Mouse (Mus musculus): ENCODE results near the gene Cys1.

Gene Cys1

DNA sequence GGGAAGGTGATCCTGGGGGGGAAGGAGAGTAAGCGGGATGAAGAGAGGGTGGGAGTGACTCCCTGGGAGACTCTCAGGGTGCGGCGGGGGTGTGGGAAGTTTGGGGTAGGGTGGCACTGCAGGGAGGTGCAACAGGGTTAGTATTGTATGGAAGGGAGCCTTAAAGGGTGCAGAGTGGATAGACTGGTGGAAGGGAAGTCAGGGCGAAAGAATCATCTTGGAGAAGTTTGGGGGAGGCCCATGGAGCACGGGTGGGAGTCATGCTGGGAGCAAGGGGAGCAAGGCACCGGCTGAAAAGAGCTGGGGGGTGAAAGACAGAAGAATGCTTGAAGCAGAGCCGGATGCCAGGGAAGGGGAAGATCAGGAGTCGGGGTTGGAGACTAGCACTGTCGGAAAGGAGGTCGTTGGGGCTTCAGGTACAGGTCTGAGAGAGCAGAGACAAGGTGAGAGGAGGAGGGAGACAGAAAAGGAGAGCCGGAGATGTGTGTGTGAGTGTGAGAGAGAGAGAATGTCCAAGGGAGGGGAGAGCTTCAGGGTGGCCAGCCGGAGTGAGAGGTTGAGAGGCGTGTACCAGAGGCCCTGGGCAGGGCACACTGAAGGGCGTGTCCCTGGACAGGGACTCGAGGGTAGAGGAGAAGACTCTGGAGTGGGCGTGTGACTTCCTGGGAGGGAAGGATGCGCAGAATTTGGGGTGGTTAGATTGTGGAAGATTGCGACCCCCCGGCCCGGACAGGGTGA, at the start of gene Cys1:
TSS of gene Cys1 (minus strand) at position 528 of the 738 bp plus-strand sequence.
- DNase-seq (ENCODE audit: low read depth, low spot score), result no peak

DNA sequence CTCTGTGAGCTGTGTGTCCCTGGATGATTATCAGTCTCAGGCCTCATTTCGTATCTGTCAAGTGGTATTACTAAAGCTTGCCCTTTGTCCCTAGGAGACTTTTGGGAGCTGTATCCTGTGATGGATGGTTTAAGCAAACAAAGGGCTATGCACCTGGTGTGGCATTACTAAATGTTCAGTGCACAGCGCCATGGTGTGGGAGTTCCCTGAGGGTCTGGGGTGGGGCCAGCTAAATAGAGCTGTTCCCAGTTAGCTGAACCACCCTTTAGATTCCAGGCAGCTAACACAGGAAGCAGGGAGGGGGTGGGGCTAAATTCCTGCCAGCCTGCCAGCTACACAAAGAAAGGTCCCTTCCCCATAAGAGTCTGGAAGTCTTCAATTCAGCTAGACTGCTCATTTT, 42.8 kb upstream of the Cys1 start:
- peak; percentile 91 for DNase-seq (ENCODE audit: low read depth, low spot score)

DNA sequence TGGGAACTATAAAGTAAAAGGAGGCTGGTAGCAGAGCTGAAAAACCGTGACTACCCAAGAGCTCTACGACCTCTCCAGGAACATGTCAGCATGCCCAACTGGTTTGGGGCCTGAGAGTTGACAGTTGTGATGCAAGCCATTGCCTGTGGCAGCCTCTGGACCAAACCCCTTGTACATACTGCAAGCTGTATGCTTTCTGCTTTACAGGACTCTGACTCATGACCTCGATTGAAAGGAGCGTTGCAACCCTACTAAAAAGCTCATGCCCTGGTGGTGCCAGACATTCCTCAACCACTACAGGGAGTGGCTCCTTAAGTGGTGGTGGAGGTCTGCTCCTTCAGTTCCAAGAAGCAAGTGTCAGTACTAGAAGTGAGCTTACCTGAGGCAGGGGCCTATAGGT, 42.2 kb upstream of the Cys1 start:
- peak; percentile 60 for DNase-seq (ENCODE audit: low read depth, low spot score)

DNA sequence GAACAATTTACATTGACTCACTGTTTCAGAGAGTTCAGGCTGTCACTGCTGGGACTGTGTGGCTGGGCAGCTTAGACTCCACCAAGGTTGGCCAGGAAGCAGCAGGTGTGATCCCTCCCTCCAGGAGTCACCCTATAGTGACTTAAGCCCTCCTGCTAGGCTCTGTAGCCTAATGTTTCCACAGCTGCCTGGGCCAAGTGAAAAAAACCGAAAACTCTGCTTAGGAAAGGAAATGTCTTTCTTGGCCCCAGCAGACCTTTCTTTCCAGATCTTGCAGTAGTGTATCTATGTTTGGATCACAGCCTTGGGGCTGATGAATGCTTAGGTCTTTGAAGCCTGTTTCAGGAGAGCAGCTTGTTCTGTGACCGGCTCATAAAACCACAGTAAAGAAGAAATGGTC, 41.8 kb upstream of the Cys1 start:
- DNase-seq (ENCODE audit: low read depth, low spot score), result no peak

DNA sequence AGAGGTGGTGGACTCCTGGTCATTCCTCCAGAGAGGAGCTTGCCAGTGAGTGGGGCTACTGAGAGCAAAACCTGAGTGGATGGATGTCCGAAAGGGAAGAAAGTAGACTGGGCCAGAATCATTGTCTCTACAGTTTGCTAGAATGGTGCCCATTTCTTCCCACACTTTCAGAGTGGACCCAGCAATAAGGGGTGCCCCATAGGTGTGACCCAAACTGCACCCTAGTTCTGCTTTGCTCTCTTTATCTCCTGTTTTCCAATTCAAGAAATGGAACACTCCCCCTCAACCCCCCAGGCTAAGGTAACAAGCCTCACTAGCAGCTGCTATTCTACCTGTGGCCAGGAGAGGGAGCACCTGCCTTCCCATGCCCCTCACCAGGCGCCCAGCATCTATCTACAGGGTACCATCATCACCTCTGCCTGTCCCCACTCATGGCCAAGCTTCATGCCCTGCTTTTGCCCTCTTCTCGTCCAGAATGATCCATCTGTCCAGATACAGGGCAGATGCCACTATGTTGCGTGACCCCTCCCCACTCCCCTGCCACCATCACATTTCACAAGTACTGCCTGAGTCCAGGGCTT, 35.2 kb upstream of the Cys1 start:
- peak; percentile 53 for DNase-seq (ENCODE audit: low read depth, low spot score)

DNA sequence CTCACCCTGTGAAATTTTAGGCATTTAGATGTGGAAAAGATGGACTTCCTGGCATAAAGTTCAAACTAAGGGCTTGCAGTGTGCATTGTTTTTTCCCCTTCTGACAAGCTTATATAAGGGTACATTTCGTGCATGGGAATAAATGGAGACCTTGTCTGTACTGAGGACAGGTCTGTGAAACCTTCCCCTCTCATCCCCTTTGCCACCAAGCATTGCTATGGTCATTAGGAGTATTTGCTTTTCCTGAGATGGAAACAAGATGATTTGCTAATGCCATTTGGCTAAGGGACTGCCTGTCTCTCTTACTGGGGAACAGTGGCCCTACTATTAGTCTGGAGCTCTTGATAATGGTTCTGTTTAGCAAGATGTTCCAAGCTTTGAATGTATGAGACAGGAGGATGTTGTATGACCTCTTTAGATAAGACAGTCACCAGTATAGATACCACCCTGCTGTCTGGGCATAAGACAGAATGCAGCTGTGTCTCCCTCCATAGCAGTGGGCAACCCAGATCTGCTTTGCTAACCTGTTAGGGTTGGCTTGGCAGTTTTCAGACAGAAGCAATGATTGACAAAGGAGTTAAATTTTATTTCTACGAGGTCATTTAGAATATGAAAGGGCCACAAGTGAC, 33.8 kb upstream of the Cys1 start:
- DNase-seq (ENCODE audit: low read depth, low spot score), result no peak

DNA sequence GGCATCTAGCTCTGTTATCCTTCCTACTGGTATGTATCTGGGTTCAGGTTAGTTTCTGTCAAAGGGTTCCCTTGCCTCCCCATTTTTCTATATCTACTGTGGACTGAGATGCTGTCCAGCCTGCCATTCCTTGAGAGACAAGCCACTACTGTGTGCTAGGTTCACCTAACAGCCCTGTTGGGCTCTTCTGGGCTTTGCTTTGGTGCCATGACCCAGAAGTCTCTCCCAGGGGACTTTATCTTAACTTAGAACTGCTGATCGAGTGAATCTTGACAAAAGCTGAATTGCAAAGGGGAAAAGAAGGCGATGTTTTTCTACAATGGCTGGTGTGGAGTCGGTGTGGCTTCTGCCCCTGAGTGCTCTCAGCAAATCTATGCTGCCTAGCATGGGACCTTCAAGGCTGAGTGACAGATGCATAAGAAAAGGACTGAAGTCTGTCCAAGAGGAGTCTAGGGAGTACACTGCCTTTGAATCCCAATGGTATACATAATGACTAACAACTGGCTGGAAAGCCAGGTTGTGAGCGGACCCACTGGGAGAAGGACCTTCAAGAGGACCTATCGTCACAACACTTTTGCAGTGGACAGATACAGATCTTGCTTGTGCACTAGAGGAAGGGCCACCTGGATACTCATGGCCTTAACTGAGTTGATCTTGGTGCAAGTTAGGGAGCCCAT, 33.1 kb upstream of the Cys1 start:
- peak; percentile 49 for DNase-seq (ENCODE audit: low read depth, low spot score)

DNA sequence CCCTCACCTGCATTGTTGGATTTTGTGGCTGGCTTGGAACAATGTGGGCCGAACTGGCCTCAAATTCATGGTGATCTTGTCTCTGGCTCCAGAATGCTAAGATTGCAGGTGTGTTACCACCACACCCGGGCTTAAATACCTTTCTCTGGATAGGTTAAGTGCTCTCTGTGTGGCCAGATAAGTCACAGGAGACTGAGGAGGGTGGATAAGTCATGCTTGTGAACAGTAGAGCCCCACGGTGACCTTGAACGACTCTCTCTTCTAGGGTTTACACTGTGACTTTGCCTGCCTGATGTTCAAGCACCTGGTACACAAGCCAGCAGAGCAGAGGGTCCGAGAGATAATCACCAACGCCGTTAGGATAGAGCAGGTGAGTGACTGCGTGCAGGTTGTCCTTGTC, 30.8 kb upstream of the Cys1 start:
- peak; percentile 52 for DNase-seq (ENCODE audit: low read depth, low spot score)

DNA sequence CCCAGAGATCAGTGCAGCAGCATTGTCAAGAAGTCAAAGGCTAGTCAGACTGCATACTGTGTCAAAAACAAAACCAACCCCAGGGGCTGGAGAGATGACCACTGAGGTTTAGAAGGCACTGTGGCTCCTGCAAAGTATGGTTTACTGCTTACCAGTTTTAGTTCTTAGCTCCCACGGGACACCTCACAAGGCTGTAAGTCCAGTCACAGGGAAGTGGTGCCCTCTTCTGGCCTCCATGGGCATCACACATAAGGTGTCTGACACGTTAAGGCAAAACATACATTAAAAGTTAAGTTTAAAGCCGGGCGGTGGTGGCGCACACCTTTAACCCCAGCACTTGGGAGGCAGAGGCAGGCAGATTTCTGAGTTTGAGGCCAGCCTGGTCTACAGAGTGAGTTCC, 29.1 kb upstream of the Cys1 start:
- DNase-seq (ENCODE audit: low read depth, low spot score), result peak; percentile 74

DNA sequence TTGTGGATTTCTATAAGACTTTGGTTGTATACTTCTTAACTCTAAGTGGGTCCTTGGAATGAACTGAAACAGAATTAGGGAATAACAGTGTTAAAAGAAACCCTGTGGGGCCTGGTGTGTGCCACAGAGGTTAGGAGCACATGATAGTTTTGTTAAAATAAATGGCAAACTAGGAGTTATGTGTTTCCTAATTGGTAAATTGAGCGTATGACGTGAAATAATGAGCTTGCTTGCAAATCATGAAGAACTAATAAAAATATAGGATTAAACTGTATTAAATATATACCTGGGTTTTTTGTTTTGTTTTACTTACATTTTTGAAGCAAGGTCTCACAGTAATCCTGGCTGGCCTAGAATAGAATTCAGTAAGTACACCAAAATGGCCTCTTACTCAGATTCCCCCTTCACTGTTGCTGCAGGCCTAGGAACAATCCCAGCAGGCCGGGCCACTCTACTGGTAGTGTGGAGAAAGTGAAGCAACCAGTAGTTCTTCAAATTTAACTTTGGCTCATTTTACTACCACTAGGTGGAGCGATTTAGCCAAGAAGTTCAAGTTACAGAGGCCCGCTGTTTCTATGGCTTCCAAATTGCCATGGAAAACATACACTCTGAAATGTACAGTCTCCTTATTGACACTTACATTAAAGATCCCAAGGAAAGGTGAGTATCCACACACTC, 28.4 kb upstream of the Cys1 start:
- DNase-seq (ENCODE audit: low read depth, low spot score), result peak; percentile 93

DNA sequence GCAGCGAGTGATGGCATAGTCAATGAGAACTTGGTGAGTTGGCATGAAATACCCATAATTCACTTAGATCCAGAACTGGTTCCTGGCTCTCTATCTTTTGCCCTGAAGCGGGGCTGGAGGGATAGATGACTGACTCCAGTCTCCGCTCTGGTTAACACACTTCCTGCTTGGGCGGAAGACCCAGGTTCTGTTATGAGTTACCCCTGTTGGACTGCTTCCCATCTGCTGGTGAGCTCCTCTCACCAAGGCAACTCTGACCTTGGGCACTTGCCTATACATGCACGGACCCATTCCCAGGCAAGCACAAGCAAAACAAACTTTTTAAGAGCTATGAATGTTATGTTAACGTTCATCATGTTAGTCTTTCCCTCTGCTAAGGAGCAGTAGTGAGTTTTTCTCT, 27.8 kb upstream of the Cys1 start:
- no peak for DNase-seq (ENCODE audit: low read depth, low spot score)

DNA sequence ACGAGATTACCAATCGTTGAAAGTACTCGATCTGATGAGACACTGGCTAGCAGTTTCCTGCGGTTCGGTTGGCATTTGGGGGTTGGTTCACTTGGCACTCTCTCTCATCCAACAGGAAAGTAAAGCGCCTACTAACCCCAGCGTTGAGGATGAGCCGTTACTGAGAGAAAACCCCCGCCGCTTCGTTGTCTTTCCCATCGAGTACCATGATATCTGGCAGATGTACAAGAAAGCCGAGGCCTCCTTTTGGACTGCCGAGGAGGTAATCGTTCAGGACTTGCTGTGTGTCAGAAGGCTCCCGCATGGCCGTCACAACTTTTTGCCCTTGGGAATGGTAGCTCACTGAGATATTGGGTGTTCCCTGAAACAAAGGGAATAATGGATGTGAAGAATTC, 27.2 kb upstream of the Cys1 start:
- no peak for DNase-seq (ENCODE audit: low read depth, low spot score)

DNA sequence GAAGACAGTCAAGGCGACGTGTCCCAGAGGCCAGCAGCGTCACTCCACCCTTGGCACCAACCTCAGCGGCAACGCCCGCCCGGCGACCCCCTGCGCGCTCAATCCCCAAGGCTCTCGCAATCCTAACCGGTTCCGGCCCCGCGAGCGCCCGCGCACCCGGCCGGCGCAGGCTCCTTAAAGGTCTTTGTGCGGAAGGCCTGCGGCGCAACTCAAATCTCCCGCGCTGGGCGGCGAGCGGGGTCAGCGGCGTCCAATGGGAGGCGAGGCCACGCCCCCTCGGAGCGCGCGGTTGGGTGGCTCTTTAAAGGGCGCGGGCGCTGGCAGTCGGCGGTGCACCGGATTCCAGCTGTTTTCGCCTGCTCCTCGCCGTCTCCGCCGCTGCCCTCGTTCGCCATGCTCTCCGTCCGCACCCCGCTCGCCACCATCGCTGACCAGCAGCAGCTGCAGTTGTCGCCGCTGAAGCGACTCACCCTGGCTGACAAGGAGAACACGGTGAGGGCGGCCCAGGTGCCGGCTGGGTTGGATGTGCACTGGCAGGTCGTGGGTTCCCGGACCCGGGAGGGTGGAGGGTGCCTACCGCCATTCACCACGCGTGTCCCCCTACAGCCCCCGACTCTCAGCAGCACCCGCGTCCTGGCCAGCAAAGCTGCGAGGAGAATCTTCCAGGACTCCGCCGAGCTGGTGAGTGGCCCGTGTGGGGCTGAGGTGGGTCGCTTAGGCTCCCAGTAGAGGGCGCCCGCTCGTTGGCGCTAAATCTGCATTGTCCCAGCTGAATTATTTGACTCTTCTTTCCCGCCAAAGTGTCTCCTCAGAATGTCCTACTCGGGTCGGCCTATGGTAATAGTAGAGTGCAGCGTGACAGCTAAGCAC, 26.6 kb upstream of the Cys1 start, which contains the start of gene Rrm2:
TSS of gene Rrm2 (plus strand) at position 288 of the 870 bp plus-strand sequence.
- DNase-seq (ENCODE audit: low read depth, low spot score), result peak; percentile 94

DNA sequence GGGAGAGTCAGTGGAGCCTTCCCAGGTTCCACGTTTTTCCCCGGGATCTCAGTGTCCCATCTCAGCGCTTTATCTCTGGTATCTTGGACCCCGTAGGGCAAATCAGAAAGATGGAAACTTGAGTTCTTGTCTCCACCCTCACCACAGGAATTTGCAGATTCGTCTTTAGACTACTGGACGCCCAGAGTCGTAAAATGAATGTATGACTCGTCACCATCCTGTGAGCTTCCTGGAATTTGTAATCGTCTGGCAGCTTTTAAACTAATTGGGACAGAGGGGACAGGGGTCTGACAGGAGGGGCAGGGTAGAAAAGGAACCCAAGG, 25.8 kb upstream of the Cys1 start:
- DNase-seq (ENCODE audit: low read depth, low spot score), result peak; percentile 61

DNA sequence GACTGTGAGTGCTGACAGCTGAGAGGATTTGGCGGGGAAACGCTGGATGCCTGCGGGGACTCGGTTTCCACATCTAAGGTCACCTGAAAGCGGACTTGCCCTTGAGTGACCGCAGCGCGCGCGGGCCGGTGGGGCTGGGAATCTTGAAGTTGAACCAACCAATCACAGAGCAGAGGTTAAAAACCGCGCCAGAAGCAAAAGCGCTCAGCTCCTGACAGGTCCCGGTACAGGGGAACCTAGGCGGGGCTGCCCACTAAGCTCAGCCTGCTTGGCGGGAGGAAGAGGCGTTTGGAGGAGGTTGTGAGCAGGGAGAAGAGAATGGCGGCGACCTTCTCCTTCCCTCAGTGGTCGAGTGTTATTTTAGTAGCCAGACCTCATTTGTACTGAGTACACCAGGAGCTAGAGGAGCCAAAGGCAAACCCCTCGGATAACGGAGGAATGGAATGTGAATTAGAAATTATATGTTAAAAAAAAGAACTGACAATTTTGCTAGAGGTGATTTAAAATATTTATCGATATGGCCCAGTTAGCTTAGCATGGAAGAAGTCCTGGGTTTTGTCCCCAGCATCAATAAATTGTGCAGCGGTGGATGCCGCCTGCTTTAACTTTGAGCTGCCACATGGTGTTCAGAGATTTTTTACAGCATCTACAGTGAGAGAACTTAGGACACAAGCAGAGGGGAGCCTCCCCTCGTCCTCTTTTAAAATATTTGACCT, 25.3 kb upstream of the Cys1 start:
- DNase-seq (ENCODE audit: low read depth, low spot score), result peak; percentile 90

DNA sequence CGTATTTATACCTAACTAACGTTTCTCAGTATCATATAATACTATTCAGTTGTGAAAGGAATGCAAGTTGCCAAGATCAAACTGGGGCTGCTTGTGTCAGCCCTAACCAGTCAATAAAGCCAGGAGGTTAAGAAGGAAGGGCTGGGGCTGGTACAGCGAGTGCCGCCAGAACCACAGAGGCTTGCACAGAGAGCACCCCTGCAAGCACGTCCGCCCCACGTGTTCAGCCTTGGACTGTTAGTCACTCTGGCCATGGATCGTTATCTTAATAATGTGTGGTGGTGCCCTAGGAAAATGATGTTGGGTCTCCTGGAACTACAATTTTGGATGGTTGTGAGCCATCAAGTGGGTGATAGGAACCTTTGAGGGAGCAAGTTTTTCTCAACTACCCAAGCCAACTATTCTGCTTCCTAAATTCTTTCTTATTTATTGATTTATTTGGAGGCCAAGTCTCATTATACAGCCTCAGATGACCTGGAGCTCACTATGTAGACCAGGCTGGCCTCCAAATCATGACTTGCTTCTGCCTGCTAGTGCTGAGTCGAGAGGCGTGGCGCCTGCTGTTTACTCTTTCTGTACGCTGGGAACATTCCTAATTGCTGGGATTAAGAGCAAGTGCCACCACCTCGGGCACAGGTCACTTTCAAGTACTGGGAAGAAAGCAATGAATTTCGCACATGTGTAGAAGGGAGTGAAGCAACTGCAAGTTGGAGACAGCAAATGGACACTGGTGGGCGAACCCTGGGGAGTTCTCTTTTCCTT, 24.1 kb upstream of the Cys1 start:
- no peak for DNase-seq (ENCODE audit: low read depth, low spot score)

DNA sequence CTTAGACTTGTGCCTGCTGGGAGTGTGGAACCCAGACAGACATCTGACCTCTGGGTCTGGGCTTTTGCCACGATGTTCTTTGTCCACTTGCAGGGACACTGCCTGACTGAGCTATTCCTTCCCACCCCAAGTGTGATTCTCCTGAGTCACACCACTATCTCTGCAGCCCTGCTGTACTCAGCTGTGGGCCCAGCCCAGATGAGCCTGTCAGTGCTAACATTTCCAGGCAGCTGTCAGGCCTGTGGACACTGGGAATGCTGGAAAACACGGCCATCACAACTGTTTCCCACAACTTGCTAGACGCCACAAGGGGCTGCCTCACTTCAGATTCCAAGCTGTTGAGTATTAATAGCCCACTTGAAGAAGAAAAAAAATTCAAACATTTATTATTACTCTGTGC, 21.4 kb upstream of the Cys1 start:
- DNase-seq (ENCODE audit: low read depth, low spot score), result no peak

DNA sequence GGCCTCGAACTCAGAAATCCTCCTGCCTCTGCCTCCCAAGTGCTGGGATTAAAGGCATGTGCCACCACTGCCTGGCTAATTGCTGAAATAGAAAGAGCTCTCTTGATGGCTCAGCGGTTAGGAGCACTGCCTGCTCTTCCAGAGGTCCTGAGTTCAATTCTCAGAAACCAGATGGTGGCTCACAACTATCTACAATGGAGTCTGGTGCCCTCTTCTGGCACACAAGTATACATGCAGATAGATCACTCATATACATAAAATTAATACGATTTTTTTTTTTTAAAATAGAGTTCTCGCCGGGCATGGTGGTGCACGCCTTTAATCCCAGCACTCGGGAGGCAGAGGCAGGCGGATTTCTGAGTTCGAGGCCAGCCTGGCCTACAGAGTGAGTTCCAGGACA, 20.0 kb upstream of the Cys1 start:
- peak; percentile 60 for DNase-seq (ENCODE audit: low read depth, low spot score)

DNA sequence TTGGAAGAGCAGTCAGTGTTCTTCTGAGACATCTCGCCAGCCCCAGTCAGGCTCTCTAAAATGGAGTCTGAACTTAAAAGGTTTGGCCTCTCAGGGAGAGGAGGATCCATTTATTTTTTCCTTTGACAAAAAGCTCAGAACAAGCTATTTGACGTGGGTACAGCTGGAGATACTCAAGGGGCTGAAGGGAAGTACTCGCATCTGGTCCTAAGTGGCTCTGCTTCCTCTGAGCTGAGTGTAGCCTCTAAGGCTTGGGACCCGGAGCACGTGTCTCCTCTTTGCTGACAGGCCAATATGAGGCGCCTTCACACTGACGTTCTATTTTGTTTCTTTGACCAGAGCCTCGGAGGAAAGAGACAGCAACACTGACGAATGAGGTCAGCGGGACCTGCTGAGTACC, 18.0 kb upstream of the Cys1 start:
- no peak for DNase-seq (ENCODE audit: low read depth, low spot score)

DNA sequence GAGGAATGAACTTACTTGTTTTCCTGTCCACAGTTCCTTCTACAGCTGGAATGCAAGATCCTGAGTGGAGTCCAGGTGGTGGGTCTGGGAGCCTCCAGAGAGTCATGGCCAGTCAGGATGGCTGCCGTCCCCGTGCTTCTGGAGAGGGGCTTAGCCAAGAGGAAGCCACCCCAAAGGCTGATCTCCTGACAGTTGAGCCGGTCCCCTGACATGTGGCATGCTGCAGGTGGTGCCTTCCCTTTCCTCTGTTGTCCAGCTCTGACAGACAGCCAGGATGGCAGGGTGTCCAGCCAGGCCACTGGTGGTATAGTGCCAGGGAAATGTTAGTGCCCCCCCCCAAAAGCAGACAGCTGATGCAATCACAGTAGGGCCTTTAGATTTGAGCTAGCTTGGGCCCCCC, 16.9 kb upstream of the Cys1 start:
- no peak for DNase-seq (ENCODE audit: low read depth, low spot score)

All from R1 (cell line).